Mouse (Mus musculus): Measurements from ENCODE around the gene Usp3. TPM values are rescaled to one million over a fixed set of nuclear protein-coding genes. Genes with fewer than 3 reads are reported as not detected.

Usp3 gene
- total and polyA plus RNA-seq, 3 experiments = 24.4 to 39.5 (median 36.6) TPM

- dilution Hi-C loops (cut with MboI; ENCODE audit: extremely low pct_ligation_motif_present, extremely low pct_unique_long_range_greater_than_20kb, low sequenced_read_pairs) (no loop called here), in situ Hi-C loops (cut with MboI; ENCODE audit: low pct_ligation_motif_present, low pct_unique_long_range_greater_than_20kb, low sequenced_read_pairs) (loop anchor here (10.0 to 25.0 kb wide), 4 partner anchors 191 to 474 kb away; partner anchors contain the start of genes Aph1b, Ciao2a, Gm10647 and Lactb)
- H3K4me1 ChIP-seq (ENCODE audit: control insufficient read depth in 1 of 2, insufficient read depth in 2 of 2) = peaks cover 22 to 59% of the 10 kb centered on the region in 2 experiments
- no peaks in the 10 kb centered on the region for H3K27me3 ChIP-seq (replicated peaks)
- TF ChIP-seq CTCF (conservative IDR thresholded peaks at IDR 0.05 in 1 of 2, IDR thresholded peaks at IDR 0.05 in 1 of 2; ENCODE audit: low read depth in 2 of 2, low read length in 2 of 2) (0 out of 4 replicates have a peak, but pooled peaks of 1 of the 2 experiments have one; percentile 23), ZMIZ1 (IDR thresholded peaks at IDR 0.05; ENCODE audit: low read depth, low read length) (no peak), POLR2AphosphoS2 (IDR thresholded peaks at IDR 0.05; ENCODE audit: low read depth, low read length) (no peak), EP300 (IDR thresholded peaks at IDR 0.05; ENCODE audit: low read length) (no peak), TCF12 (IDR thresholded peaks at IDR 0.05; ENCODE audit: low read depth, low read length) (0 out of 2 replicates have a peak, but pooled peaks have one; percentile 20)
- no peaks in the 10 kb centered on the region for H3K79me2 ChIP-seq (replicated peaks; ENCODE audit: control insufficient read depth, extremely low read depth, insufficient read depth, poor library complexity, severe bottlenecking)
- peaks cover 31 to 64% of the 10 kb centered on the region in 2 experiments for H3K36me3 ChIP-seq (replicated peaks in 1 of 2; ENCODE audit: control insufficient read depth in 1 of 2, insufficient read depth in 1 of 2, low read length in 1 of 2)
- no peak overlapping the region for H3K4me2 ChIP-seq (ENCODE audit: insufficient read depth, low read depth, poor library complexity, severe bottlenecking)
- no peak overlapping the region for H3K9ac ChIP-seq (ENCODE audit: insufficient read depth, low read depth)
- H3K9me3 ChIP-seq (replicated peaks; ENCODE audit: low read length) = no peaks in the 10 kb centered on the region
- no peak overlapping the region for H3K4me3 ChIP-seq (replicated peaks in 1 of 3; ENCODE audit: low read depth in 2 of 3, low read length in 2 of 3, poor library complexity in 1 of 3)
- no peak for DNase-seq (ENCODE audit: extremely low read depth)
- H3K27ac ChIP-seq (ENCODE audit: insufficient read depth, low read depth) = peak overlapping the region; percentile 95
These were observed 79.2 kb downstream of the Usp3 start for GRCm38 (mm10) chr9:66513661-66514255.

- no peaks in the 10 kb centered on the region for H3K79me2 ChIP-seq (replicated peaks; ENCODE audit: control insufficient read depth, extremely low read depth, insufficient read depth, poor library complexity, severe bottlenecking)
- in situ Hi-C loops (cut with MboI; ENCODE audit: low pct_ligation_motif_present, low pct_unique_long_range_greater_than_20kb, low sequenced_read_pairs) = loop anchor here (10.0 to 25.0 kb wide), 4 partner anchors 192 to 474 kb away; partner anchors contain the start of genes Aph1b, Ciao2a, Gm10647 and Lactb
- H3K27me3 ChIP-seq (replicated peaks) = no peaks in the 10 kb centered on the region
- H3K9me3 ChIP-seq (replicated peaks; ENCODE audit: low read length) = no peaks in the 10 kb centered on the region
- H3K9ac ChIP-seq (ENCODE audit: insufficient read depth, low read depth) = peak overlapping the region; percentile 24; the same call in 1 of the 2 replicates
- peak; percentile 58 for DNase-seq (ENCODE audit: extremely low read depth)
- H3K4me3 ChIP-seq (replicated peaks in 1 of 3; ENCODE audit: low read depth in 2 of 3, low read length in 2 of 3, poor library complexity in 1 of 3) = peak overlapping the region in 1 of 3 experiments; percentile 28
- peaks cover 22 to 64% of the 10 kb centered on the region in 2 experiments for H3K4me1 ChIP-seq (ENCODE audit: control insufficient read depth in 1 of 2, insufficient read depth in 2 of 2)
- H3K4me2 ChIP-seq (ENCODE audit: insufficient read depth, low read depth, poor library complexity, severe bottlenecking) = peak overlapping the region; percentile 73
- 0 out of 2 replicates have a peak, but pooled peaks have one; percentile 85 for TF ChIP-seq CHD1 (IDR thresholded peaks at IDR 0.05; ENCODE audit: low read depth, low read length)
- TF ChIP-seq IRF4 (IDR thresholded peaks at IDR 0.05; ENCODE audit: low read depth, low read length) = peak; percentile 82
- TF ChIP-seq HCFC1 (IDR thresholded peaks at IDR 0.05; ENCODE audit: low read depth, low read length) = 0 out of 2 replicates have a peak, but pooled peaks have one; percentile 18
- TF ChIP-seq ZKSCAN1 (IDR thresholded peaks at IDR 0.05; ENCODE audit: borderline replicate concordance, low read depth, low read length) = no peak
- TF ChIP-seq GABPA (IDR thresholded peaks at IDR 0.05; ENCODE audit: insufficient replicate concordance, low read depth, low read length) = no peak
- TF ChIP-seq MAFK (IDR thresholded peaks at IDR 0.05; ENCODE audit: insufficient replicate concordance, low read length) = 0 out of 2 replicates have a peak, but pooled peaks have one; percentile 38
- peak; percentile 65; the same call in 1 of the 2 replicates for TF ChIP-seq MEF2A (IDR thresholded peaks at IDR 0.05; ENCODE audit: borderline replicate concordance, low read depth, low read length)
- peak; percentile 53 for TF ChIP-seq RAD21 (IDR thresholded peaks at IDR 0.05; ENCODE audit: low read depth, low read length)
- TF ChIP-seq POLR2A (IDR thresholded peaks at IDR 0.05; ENCODE audit: low read depth, low read length) = peak; percentile 22; the same call in 1 of the 2 replicates
- no peak for TF ChIP-seq USF1 (IDR thresholded peaks at IDR 0.05; ENCODE audit: low read depth, low read length)
- no peak for TF ChIP-seq E2F4 (IDR thresholded peaks at IDR 0.05; ENCODE audit: insufficient replicate concordance, low read depth, low read length)
- TF ChIP-seq SIN3A (IDR thresholded peaks at IDR 0.05; ENCODE audit: low read length) = 0 out of 2 replicates have a peak, but pooled peaks have one; percentile 55
- TF ChIP-seq MXI1 (IDR thresholded peaks at IDR 0.05; ENCODE audit: low read depth, low read length) = no peak; the same call in 1 of the 2 replicates
- TF ChIP-seq BHLHE40 (IDR thresholded peaks at IDR 0.05; ENCODE audit: low read depth, low read length) = 0 out of 2 replicates have a peak, but pooled peaks have one; percentile 30
- 0 out of 2 replicates have a peak, but pooled peaks have one; percentile 23 for TF ChIP-seq NRF1 (IDR thresholded peaks at IDR 0.05; ENCODE audit: low read depth, low read length)
- no peak for TF ChIP-seq KAT2A (IDR thresholded peaks at IDR 0.05; ENCODE audit: insufficient replicate concordance, low read length)
- peak; percentile 37; the same call in 1 of the 2 replicates for TF ChIP-seq MAZ (IDR thresholded peaks at IDR 0.05; ENCODE audit: low read depth, low read length)
- TF ChIP-seq CHD2 (IDR thresholded peaks at IDR 0.05; ENCODE audit: low read length) = no peak
- TF ChIP-seq EP300 (IDR thresholded peaks at IDR 0.05; ENCODE audit: low read length) = 0 out of 2 replicates have a peak, but pooled peaks have one; percentile 13
- no peak for TF ChIP-seq POLR2AphosphoS2 (IDR thresholded peaks at IDR 0.05; ENCODE audit: low read depth, low read length)
- 0 out of 2 replicates have a peak, but pooled peaks have one; percentile 29 for TF ChIP-seq MYC (IDR thresholded peaks at IDR 0.05; ENCODE audit: low read depth, low read length)
- peak in 1 of 2 experiments; percentile 61; a peak in 2 of 4 replicates for TF ChIP-seq CTCF (conservative IDR thresholded peaks at IDR 0.05 in 1 of 2, IDR thresholded peaks at IDR 0.05 in 1 of 2; ENCODE audit: low read depth in 2 of 2, low read length in 2 of 2)
- no peak for TF ChIP-seq TCF12 (IDR thresholded peaks at IDR 0.05; ENCODE audit: low read depth, low read length)
- TF ChIP-seq TBP (conservative IDR thresholded peaks at IDR 0.05; ENCODE audit: low read depth, low read length) = no peak
- TF ChIP-seq SMC3 (IDR thresholded peaks at IDR 0.05; ENCODE audit: low read depth, low read length) = peak; percentile 53
- no peak for TF ChIP-seq NELFE (IDR thresholded peaks at IDR 0.05; ENCODE audit: low read depth, low read length)
- TF ChIP-seq JUN (IDR thresholded peaks at IDR 0.05; ENCODE audit: insufficient read depth, low read depth, low read length) = no peak
- no peak for TF ChIP-seq ZNF384 (IDR thresholded peaks at IDR 0.05; ENCODE audit: low read depth, low read length)
- H3K36me3 ChIP-seq (replicated peaks in 1 of 2; ENCODE audit: control insufficient read depth in 1 of 2, insufficient read depth in 1 of 2, low read length in 1 of 2) = peaks cover 34 to 64% of the 10 kb centered on the region in 2 experiments
- dilution Hi-C loops (cut with MboI; ENCODE audit: extremely low pct_ligation_motif_present, extremely low pct_unique_long_range_greater_than_20kb, low sequenced_read_pairs) = no loop called here
- peak overlapping the region; percentile 95 for H3K27ac ChIP-seq (ENCODE audit: insufficient read depth, low read depth)
These were observed 79.8 kb downstream of the Usp3 start for GRCm38 (mm10) chr9:66513150-66513549.

Data from CH12.LX (cell line).